Mouse (Mus musculus) heart, embryonic 10.5 days (tissue): ENCODE data around the gene Synpo2l. TPM values are rescaled to one million over a fixed set of nuclear protein-coding genes. Genes with fewer than 3 reads are reported as not detected.
"Not testable (repeated sequence)": the region's sequence is repeated elsewhere in the genome, so short reads cannot be mapped to it uniquely, and the experiment has no call there.

Source experiments
- DNase-seq: peaks from one replicate; pipeline ENCODE4 v3.0.0-alpha.2; 2017; ENCODE audit warnings: low spot score
- H3K27ac ChIP-seq: fragments of 300-500 bp; sonication (generic); 2 replicates; pipeline ENCODE4 v1.5.1; 2016; ENCODE audit warnings: mild to moderate bottlenecking
- H3K27me3 ChIP-seq: fragments of 300-500 bp; sonication (generic); 2 replicates; pipeline ENCODE4 v1.6.1; 2016; ENCODE audit warnings: mild to moderate bottlenecking; ENCODE audit not compliant: poor library complexity, insufficient read depth, severe bottlenecking
- H3K36me3 ChIP-seq: fragments of 300-500 bp; sonication (generic); 2 replicates; pipeline ENCODE4 v1.6.1; 2016; ENCODE audit warnings: mild to moderate bottlenecking, moderate library complexity
- H3K4me1 ChIP-seq: fragments of 300-500 bp; sonication (generic); 2 replicates; pipeline ENCODE4 v1.6.1; 2016; ENCODE audit warnings: mild to moderate bottlenecking
- H3K4me3 ChIP-seq: fragments of 300-500 bp; sonication (generic); 2 replicates; pipeline ENCODE4 v1.5.1; 2016; ENCODE audit warnings: mild to moderate bottlenecking, moderate library complexity
- H3K9me3 ChIP-seq: fragments of 300-500 bp; sonication (generic); 2 replicates; pipeline ENCODE4 v1.6.1; 2016; ENCODE audit warnings: mild to moderate bottlenecking, moderate library complexity
- WGBS: fragments of 180-500 bp; shearing (Covaris S2); methylation state at CpG from one replicate; pipeline ENCODE4 v1.1.7; 2016; 5-methylcytosine and 5-hydroxymethylcytosine counted together
- polyA plus RNA-seq: library from polyadenylated mRNA; unstranded; fragments of >200 nt; fragmentation: Nextera tagmentation; extraction: Ambion mirVana; gene quantifications from 2 replicates; pipeline ENCODE4 v1.2.1, GENCODE M21; 2016

Synpo2l gene
- 87.0 and 172 TPM in 2 replicates for polyA plus RNA-seq

- Histone ChIP-seq H3K27me3 (no peaks in the 10 kb centered on the region; the same call in 1 of the 2 replicates), H3K9me3 (no peaks in the 10 kb centered on the region), H3K36me3 (peaks cover 9% of the 10 kb centered on the region; the same call in 1 of the 2 replicates), H3K27ac (peak within 1 kb of the TSS; percentile 91), H3K4me3 (peak within 1 kb of the TSS; percentile 49), H3K4me1 (peaks cover 43% of the 10 kb centered on the region)
- no peak for DNase-seq
- 65% methylated on average over 8 of the region's 8 CpGs for WGBS
Observed at GRCm38 (mm10) chr14:20668154-20668810, at the start of gene Synpo2l. Synpo2l (minus strand) TSS chr14:20668354.

- Histone ChIP-seq H3K27ac (peak overlapping the region; percentile 80), H3K27me3 (no peaks in the 10 kb centered on the region), H3K4me1 (peaks cover 38% of the 10 kb centered on the region), H3K4me3 (no peak overlapping the region), H3K36me3 (peaks cover 92% of the 10 kb centered on the region), H3K9me3 (no peaks in the 10 kb centered on the region)
- DNase-seq: peak; percentile 87
- 33% methylated on average over 11 of the region's 11 CpGs for WGBS
Observed at GRCm38 (mm10) chr14:20713832-20714231, 45.7 kb upstream of the Synpo2l start.

GRCm38 (mm10) chr14:20708239-20708638, 40.1 kb upstream of the Synpo2l start:
- DNase-seq: no peak

GRCm38 (mm10) chr14:20707201-20708190, 39.3 kb upstream of the Synpo2l start, which contains the start of gene Zswim8:
Zswim8 (plus strand) TSS chr14:20707552.
- DNase-seq: peak; percentile 96
- Histone ChIP-seq H3K36me3 (peaks cover 48% of the 10 kb centered on the region), H3K27me3 (no peaks in the 10 kb centered on the region), H3K27ac (peak within 1 kb of the TSS; percentile 98), H3K4me3 (peak within 1 kb of the TSS; percentile 100), H3K4me1 (peaks cover 24% of the 10 kb centered on the region), H3K9me3 (no peaks in the 10 kb centered on the region)
- under 1% methylated on average over 80 of the region's 80 CpGs for WGBS

More at GRCm38 (mm10) chr14:20708239-20708638, 40.1 kb upstream of the Synpo2l start:
- H3K27ac ChIP-seq: peak overlapping the region; percentile 98
- 15% methylated on average over 10 of the region's 10 CpGs for WGBS
- H3K4me3 ChIP-seq: peak overlapping the region; percentile 100
- no peaks in the 10 kb centered on the region for H3K27me3 ChIP-seq
- H3K4me1 ChIP-seq: peaks cover 30% of the 10 kb centered on the region
- no peaks in the 10 kb centered on the region for H3K9me3 ChIP-seq
- H3K36me3 ChIP-seq: peaks cover 56% of the 10 kb centered on the region

- H3K4me1 ChIP-seq: peaks cover 24% of the 10 kb centered on the region
- 10% methylated on average over 8 of the region's 8 CpGs for WGBS
- not testable (repeated sequence) for DNase-seq, H3K9me3 ChIP-seq, H3K27me3 ChIP-seq
- H3K27ac ChIP-seq: peak overlapping the region; percentile 98
- peaks cover 31% of the 10 kb centered on the region for H3K36me3 ChIP-seq
- H3K4me3 ChIP-seq: peak overlapping the region; percentile 83
Observed at GRCm38 (mm10) chr14:20703461-20703860, 35.3 kb upstream of the Synpo2l start.

GRCm38 (mm10) chr14:20702741-20703381, 34.7 kb upstream of the Synpo2l start, which contains the start of gene Chchd1:
Chchd1 (plus strand) TSS chr14:20703006.
- H3K36me3 ChIP-seq: peaks cover 37% of the 10 kb centered on the region
- under 1% methylated on average over 61 of the region's 61 CpGs for whole genome bisulfite sequencing
- peak within 1 kb of the TSS; percentile 98 for H3K27ac ChIP-seq
- no peaks in the 10 kb centered on the region for H3K27me3 ChIP-seq
- H3K4me3 ChIP-seq: peak within 1 kb of the TSS; percentile 83
- peaks cover 26% of the 10 kb centered on the region for H3K4me1 ChIP-seq
- peak; percentile 96 for DNase-seq
- no peaks in the 10 kb centered on the region for H3K9me3 ChIP-seq

GRCm38 (mm10) chr14:20702096-20702740, 34.1 kb upstream of the Synpo2l start:
- Histone ChIP-seq H3K4me3 (peak overlapping the region; percentile 83), H3K9me3 (no peaks in the 10 kb centered on the region), H3K27me3 (no peaks in the 10 kb centered on the region), H3K27ac (peak overlapping the region; percentile 98), H3K4me1 (peaks cover 30% of the 10 kb centered on the region), H3K36me3 (peaks cover 35% of the 10 kb centered on the region)
- 9% methylated on average over 15 of the region's 15 CpGs for WGBS
- DNase-seq: no peak

- Histone ChIP-seq H3K4me3 (peak overlapping the region; percentile 83), H3K27me3 (no peaks in the 10 kb centered on the region), H3K36me3 (peaks cover 35% of the 10 kb centered on the region), H3K27ac (peak overlapping the region; percentile 98; the same call in 1 of the 2 replicates), H3K9me3 (no peaks in the 10 kb centered on the region), H3K4me1 (peaks cover 36% of the 10 kb centered on the region)
- DNase-seq: no peak
- WGBS: 78% methylated on average over 8 of the region's 8 CpGs
Observed at GRCm38 (mm10) chr14:20701554-20701953, 33.4 kb upstream of the Synpo2l start.

- Histone ChIP-seq H3K27ac (no peak overlapping the region), H3K4me1 (peaks cover 46% of the 10 kb centered on the region), H3K4me3 (no peak overlapping the region), H3K9me3 (no peaks in the 10 kb centered on the region), H3K27me3 (no peaks in the 10 kb centered on the region), H3K36me3 (peaks cover 33% of the 10 kb centered on the region)
- DNase-seq: no peak
- 91% methylated on average over 3 of the region's 3 CpGs for WGBS
Observed at GRCm38 (mm10) chr14:20700362-20700761, 32.2 kb upstream of the Synpo2l start.

- Histone ChIP-seq H3K27me3 (no peaks in the 10 kb centered on the region), H3K36me3 (peaks cover 32% of the 10 kb centered on the region), H3K4me3 (no peak overlapping the region), H3K9me3 (no peaks in the 10 kb centered on the region), H3K27ac (no peak overlapping the region), H3K4me1 (peaks cover 64% of the 10 kb centered on the region)
- 78% methylated on average over 2 of the region's 2 CpGs for WGBS
- DNase-seq: no peak
Observed at GRCm38 (mm10) chr14:20698515-20698914, 30.4 kb upstream of the Synpo2l start.

- 30% methylated on average over 1 of the region's 1 CpGs for WGBS
- H3K4me3 ChIP-seq: peak overlapping the region; percentile 81
- peaks cover 65% of the 10 kb centered on the region for H3K4me1 ChIP-seq
- no peak overlapping the region for H3K27ac ChIP-seq
- no peak for DNase-seq
- H3K27me3 ChIP-seq: no peaks in the 10 kb centered on the region
- peaks cover 48% of the 10 kb centered on the region for H3K36me3 ChIP-seq
- no peaks in the 10 kb centered on the region for H3K9me3 ChIP-seq
Observed at GRCm38 (mm10) chr14:20696986-20697385, 28.8 kb upstream of the Synpo2l start.
